Mouse (Mus musculus) heart, postnatal 36 days (tissue): ENCODE results near the gene Kbtbd6. TPM values are rescaled to one million over a fixed set of nuclear protein-coding genes. Genes with fewer than 3 reads are reported as not detected.
"Not testable (repeated sequence)": the region's sequence is repeated elsewhere in the genome, so short reads cannot be mapped to it uniquely, and the experiment has no call there.

Experiments used
- DNase-seq, 2 experiments: peaks; one replicate each; pipeline ENCODE4 v3.0.0; 2021 to 2022
- intact Hi-C: fragments of 180-260 bp; cut with DNase I; formaldehyde crosslinking; loops from one replicate; pipeline ENCODE4 v1.15.1; 2025
- total RNA-seq, 2 experiments: library from RNA; stranded (reverse); gene quantifications; 2 replicates each; pipeline ENCODE4 v1.2.3; 2021

The Kbtbd6 gene
- under 1 TPM; 0.16 to 0.17 TPM for total RNA-seq

DNA sequence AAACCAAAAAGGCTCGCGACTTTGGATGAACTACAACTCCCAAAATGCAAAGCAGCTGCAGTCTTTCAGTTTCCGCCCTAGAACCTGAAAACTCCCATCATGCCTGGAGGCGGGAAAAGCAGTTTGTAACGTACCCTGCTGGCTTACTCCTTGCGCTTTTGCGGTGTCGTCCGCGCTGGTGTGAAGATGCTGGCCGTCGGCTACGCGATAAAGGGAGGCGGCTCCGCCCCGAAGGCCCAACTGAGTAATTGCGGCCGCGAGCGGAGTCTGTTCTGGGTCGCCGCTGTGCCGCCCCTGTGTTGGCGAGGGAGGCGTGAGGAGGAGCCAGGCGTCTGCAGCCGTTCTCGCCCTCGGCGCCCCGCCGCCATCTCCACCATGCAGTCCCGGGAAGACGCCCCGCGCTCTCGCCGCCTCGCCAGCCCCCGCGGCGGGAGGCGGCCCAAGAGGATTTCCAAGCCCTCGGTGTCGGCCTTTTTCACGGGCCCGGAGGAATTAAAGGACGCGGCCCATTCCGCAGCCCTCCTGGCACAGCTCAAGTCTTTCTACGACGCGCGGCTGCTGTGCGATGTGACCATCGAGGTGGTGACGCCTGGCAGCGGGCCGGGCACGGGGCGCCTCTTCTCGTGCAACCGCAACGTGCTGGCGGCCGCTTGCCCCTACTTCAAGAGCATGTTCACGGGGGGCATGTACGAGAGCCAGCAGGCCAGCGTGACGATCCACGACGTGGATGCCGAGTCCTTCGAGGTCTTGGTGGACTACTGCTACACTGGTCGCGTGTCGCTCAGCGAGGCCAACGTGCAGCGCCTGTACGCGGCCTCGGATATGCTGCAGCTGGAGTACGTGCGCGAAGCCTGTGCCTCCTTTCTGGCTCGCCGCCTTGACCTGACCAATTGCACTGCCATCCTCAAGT, at the start of gene Kbtbd6:
Gene Kbtbd6 (plus strand): TSS at position 155 of the 910 bp plus-strand sequence.
- intact Hi-C loops = loop anchor here (2.0 kb wide), 1 partner anchor 25 kb away; the partner anchor contains the start of gene Kbtbd7
- peak; percentile 74 to 75 for DNase-seq

DNA sequence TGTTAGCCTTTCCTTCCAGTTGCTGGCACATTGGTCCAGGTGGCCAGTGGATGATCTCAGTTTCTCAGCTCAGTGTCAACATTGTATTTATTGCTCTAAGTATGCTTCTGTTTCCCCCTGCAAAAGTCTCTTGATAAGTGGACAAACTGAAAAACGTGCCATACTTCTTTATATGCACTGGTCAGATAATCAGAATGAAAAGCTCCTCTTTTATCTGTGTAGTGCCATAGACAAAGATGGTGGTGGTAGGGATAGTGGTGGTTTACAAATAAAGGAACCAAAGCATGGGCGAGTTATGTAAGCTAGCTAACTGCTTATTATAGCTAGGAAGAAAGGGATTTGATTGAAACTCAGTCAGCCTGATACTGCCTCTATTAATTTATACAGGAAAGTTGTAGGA, 44.0 kb upstream of the Kbtbd6 start:
- intact Hi-C loops = no loop called here
- DNase-seq = no peak

DNA sequence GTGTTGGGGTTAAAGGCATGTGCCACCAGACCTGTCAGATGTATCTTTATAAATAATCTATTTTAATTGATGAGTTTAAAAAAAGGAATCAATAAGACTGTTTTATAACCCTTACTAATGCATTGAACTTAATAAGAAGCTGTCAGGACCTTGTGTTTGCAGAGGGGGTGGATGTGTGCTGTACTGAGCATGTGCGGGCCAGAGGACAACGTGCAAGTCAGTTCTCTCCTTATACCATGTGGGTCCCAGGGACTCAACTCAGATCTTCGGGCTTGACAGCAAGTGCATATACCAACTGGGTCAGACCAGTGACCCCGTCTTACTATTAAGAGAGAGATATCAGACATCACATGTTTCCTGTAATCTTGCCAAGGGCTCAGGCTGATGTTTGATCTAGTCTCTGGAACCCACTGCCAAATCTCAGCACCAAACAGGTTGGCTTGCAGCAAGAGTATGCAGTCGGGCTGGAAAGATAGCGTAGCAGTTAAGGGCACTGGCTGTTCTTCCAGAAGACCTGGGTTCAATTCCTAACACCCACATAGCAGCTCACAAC, 42.3 kb upstream of the Kbtbd6 start:
- DNase-seq = no peak
- intact Hi-C loops = no loop called here

GRCm38 (mm10) chr14:79410662-79411061, 41.0 kb upstream of the Kbtbd6 start:
- intact Hi-C loops = no loop called here
- no peak for DNase-seq

GRCm38 (mm10) chr14:79413121-79413520, 38.5 kb upstream of the Kbtbd6 start:
- intact Hi-C loops = no loop called here
- no peak for DNase-seq

DNA sequence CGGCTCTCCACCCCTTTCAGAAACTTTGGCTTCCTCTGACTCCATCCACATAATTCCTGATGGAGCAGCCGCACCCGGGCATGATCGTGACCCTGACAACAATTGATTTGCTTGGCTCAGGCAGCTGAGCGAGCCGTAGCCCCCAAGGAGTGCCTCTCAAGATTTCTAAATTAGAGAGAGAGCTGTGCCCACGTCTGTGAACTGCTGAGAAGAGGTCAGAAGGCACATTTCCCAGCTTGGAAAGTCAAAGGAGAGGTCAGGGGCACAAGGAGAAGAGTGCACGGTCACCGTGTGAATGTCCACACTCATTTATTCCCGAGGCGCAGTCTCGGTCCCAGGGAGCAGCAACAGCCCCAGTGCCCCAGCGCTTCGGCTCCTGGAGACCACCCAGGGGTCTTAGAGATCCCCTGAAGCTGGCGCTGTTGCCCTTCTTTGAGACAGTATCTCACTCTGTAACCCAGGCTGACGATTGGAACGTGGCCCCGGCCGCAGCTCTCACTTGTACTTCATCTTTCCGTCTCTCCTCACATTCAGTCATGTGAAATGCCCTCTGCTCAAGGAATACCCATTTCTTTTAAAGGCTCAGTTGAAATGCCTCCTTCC, 31.5 kb upstream of the Kbtbd6 start:
- intact Hi-C loops = no loop called here
- DNase-seq = no peak

- peak; percentile 91 to 93 for DNase-seq
- intact Hi-C loops = loop anchor here (2.0 to 5.0 kb wide), 2 partner anchors 25 to 34 kb away; partner anchors contain the start of genes Kbtbd6 and Naa16
Measured at GRCm38 (mm10) chr14:79425979-79426729, 25.5 kb upstream of the Kbtbd6 start, which contains the start of gene Kbtbd7. TSS of gene Kbtbd7 (plus strand) at chr14:79426511.

- DNase-seq = peak; percentile 11 to 12
- intact Hi-C loops = loop anchor here (2.0 to 5.0 kb wide), 2 partner anchors 24 to 35 kb away; partner anchors contain the start of genes Kbtbd6 and Naa16
Measured at GRCm38 (mm10) chr14:79426730-79427365, 24.8 kb upstream of the Kbtbd6 start.

DNA sequence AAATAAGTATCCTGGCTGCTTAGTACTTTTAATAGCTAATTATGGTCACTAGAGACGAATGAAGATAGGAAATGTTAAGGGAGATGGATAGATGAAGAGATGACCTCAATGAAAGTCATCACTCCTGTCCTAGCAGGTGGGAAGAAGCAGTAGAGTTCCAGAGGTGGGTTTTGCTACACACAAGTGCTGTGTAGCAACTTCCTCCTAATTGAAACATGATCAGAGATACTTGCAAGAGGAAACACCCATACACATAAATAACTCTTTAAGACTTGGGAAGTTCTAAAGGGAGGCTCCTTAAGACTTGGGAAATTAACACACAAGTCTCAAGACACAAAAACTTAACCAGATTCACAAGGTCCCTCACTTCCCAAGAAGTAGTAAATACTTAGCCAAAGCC, 17.6 kb upstream of the Kbtbd6 start:
- intact Hi-C loops = no loop called here
- no peak for DNase-seq

DNA sequence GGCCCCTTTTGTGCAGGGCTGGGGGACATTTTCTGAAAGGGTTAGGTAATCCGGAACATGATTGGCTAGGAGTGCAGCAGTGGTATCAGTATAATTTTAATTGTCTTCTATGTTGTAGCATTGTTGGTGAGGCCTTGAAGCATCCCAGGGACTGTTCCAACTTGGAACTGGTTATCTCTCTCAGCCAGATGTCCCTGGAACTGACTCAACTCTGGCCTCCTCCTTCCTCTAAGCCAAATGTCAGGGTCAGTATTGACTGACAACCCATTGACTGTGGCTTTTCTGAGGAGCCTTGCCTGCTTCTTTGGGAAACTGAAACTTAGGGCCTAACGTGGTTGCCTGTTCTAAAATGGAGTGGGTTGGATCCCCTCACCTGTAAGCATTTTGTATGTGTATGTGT, 11.0 kb upstream of the Kbtbd6 start:
- intact Hi-C loops = no loop called here
- no peak for DNase-seq

- DNase-seq = no peak
- intact Hi-C loops = no loop called here
Measured at GRCm38 (mm10) chr14:79441441-79441840, 10.2 kb upstream of the Kbtbd6 start.

DNA sequence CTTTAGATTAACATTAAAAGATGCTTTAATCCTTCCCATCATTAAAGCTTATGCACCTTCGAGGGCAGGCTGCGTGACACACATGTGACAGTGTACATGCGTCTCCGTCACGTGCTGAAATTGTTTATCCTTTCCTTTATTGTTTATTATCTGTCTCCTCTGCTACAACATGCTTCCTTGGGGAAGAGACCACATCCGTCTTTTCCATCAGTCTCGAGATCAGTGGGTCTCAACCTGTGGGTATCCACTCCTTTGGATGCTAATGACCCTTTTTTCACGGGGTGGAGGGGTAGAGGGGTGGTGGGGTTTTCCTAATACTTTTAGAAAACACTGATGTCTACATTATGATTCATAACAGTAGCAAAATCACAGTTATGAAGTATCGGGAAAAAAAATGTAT, 7.0 kb upstream of the Kbtbd6 start:
- intact Hi-C loops = no loop called here
- DNase-seq = no peak

DNA sequence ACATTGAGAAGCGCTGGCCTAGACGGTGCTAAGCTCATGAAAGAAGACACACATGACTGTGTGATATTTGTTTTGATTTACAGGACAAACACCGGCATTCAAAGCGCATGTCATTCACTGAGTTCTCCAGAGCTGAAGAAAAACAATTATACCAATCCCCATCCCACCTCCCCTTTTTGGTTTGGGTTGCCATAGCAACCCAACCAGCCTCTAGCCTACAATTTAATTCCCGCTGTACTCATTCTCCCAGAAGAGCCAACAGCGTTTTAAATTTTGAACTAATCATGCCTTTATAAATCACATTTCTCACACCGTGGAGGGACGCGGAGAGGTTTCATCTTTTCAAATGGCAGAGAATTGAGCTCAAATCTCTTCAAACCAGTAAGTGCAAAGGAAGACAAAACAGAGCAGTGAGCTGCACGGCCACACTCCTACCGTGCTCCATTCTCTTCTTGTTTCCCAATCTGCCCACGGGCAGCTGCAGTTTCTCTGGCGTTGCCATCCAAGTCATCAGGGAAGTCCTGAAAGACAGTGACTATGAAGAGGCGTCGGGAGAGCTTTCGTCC, 6.5 kb upstream of the Kbtbd6 start:
- DNase-seq = no peak
- intact Hi-C loops = no loop called here

GRCm38 (mm10) chr14:79452591-79452934, 928 bp downstream of the Kbtbd6 start:
- intact Hi-C loops, DNase-seq: not testable (repeated sequence)

DNA sequence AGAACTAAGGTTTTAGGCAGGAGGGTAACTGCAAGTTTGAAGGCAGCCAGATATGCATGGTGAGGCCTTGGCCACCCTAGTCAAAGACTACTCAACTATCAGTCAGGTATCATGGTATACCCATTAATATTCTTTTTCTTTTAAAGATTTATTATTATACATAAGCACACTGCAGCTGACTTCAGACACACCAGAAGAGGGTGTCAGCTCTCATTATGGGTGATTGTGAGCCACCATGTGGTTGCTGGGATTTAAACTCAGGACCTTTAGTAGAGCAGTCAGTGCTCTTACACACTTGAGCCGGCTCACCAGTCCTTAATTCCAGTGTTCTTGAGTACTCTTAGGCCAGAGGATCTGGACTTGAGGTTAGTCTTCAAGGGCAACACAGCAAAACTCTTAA, 8.8 kb downstream of the Kbtbd6 start:
- DNase-seq = no peak
- intact Hi-C loops = no loop called here

GRCm38 (mm10) chr14:79460988-79461387, 9.4 kb downstream of the Kbtbd6 start:
- no peak for DNase-seq
- intact Hi-C loops = no loop called here

DNA sequence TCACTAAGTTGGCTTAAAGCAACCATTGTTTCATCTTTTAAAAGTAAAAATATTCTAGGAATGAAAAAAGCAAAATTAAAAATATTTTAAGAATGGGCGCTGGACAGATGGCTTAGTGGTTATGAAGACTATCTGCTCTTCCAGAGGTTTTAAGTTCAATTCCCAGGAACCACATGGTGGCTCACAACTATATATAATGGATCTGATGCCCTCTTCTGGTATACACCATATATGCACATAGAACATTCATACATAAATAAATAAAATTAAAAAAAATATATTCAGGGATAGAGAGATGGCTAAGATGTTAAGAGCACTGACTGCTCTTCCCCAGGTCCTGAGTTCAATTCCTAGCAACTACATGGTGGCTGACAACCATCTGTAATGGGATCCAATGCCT, 14.0 kb downstream of the Kbtbd6 start:
- DNase-seq = no peak
- intact Hi-C loops = loop anchor here (5.0 kb wide), 1 partner anchor 343 kb away; no protein-coding TSS in a partner anchor

GRCm38 (mm10) chr14:79467621-79468020, 16.0 kb downstream of the Kbtbd6 start:
- peak; percentile 59 to 74 for DNase-seq
- intact Hi-C loops = loop anchor here (1.0 to 5.0 kb wide), 2 partner anchors 73 to 345 kb away; no protein-coding TSS in a partner anchor

GRCm38 (mm10) chr14:79473384-79473783, 21.7 kb downstream of the Kbtbd6 start:
- intact Hi-C loops = no loop called here
- no peak for DNase-seq
